Mouse (Mus musculus): Measurements from ENCODE around the gene Car4. TPM values are rescaled to one million over a fixed set of nuclear protein-coding genes. Genes with fewer than 3 reads are reported as not detected.

Gene Car4
- polyA plus RNA-seq, 1 experiment from 2014 or later: 121 TPM

GRCm38 (mm10) chr11:84979351-84979750 lies 21.8 kb downstream of the Car4 start:
- Histone ChIP-seq H3K9ac (ENCODE audit: low read depth, low read length) (no peak overlapping the region), H3K27me3 (ENCODE audit: insufficient read depth, low read length) (no peaks in the 10 kb centered on the region), H3K4me3 (replicated peaks; ENCODE audit: low read depth, low read length) (no peak overlapping the region), H3K4me2 (ENCODE audit: low read length) (no peak overlapping the region), H3K27ac (no peak overlapping the region), H3K4me1 (replicated peaks; ENCODE audit: insufficient read depth, low read length) (no peaks in the 10 kb centered on the region), H3K9me3 (replicated peaks; ENCODE audit: low read length) (no peaks in the 10 kb centered on the region), H3K36me3 (ENCODE audit: insufficient read depth, low read length) (no peaks in the 10 kb centered on the region)
- ATAC-seq (replicated peaks; ENCODE audit: low FRiP score, low read depth) (no peak), DNase-seq (ENCODE audit: low spot score) (no peak)
- 25% methylated on average over 1 of the region's 1 CpGs for WGBS
- no peak for TF ChIP-seq CTCF (IDR thresholded peaks at IDR 0.05; ENCODE audit: low read depth)

DNA sequence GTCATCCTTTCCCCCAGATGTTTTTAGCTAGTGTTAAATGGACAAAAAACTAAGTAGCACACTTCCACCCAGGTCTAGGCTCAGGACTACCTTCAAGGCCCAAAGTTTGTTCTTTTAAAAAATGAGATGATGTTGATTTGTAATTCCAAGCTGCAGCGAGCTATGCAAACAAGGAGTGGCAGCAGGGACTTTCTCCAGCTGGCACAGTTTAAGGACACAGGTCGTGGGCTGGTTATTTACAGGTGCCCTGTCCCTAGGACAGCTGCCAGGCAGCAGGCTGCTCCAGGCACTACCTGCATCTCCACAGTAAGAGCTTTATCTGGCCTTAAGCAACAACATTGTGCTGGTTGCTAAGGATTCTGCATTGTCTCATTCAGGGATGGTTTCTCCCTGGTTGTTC lies 23.1 kb downstream of the Car4 start:
- Histone ChIP-seq H3K36me3 (ENCODE audit: insufficient read depth, low read length) (0 out of 2 replicates have a peak, but pooled peaks cover 4% of the 10 kb centered on the region), H3K27me3 (ENCODE audit: insufficient read depth, low read length) (no peaks in the 10 kb centered on the region), H3K4me1 (replicated peaks; ENCODE audit: insufficient read depth, low read length) (no peaks in the 10 kb centered on the region), H3K27ac (no peak overlapping the region), H3K9ac (ENCODE audit: low read depth, low read length) (no peak overlapping the region), H3K4me2 (ENCODE audit: low read length) (no peak overlapping the region), H3K4me3 (replicated peaks; ENCODE audit: low read depth, low read length) (no peak overlapping the region), H3K9me3 (replicated peaks; ENCODE audit: low read length) (no peaks in the 10 kb centered on the region)
- DNase-seq (ENCODE audit: low spot score) (no peak), ATAC-seq (replicated peaks; ENCODE audit: low FRiP score, low read depth) (no peak)
- TF ChIP-seq CTCF (IDR thresholded peaks at IDR 0.05; ENCODE audit: low read depth): no peak
- WGBS: 68% methylated on average over 2 of the region's 2 CpGs

- Histone ChIP-seq H3K27ac (no peak overlapping the region), H3K9me3 (replicated peaks; ENCODE audit: low read length) (no peaks in the 10 kb centered on the region), H3K27me3 (ENCODE audit: insufficient read depth, low read length) (no peaks in the 10 kb centered on the region), H3K36me3 (ENCODE audit: insufficient read depth, low read length) (peaks cover 14% of the 10 kb centered on the region), H3K4me1 (replicated peaks; ENCODE audit: insufficient read depth, low read length) (no peaks in the 10 kb centered on the region), H3K4me2 (ENCODE audit: low read length) (no peak overlapping the region), H3K9ac (ENCODE audit: low read depth, low read length) (no peak overlapping the region), H3K4me3 (replicated peaks; ENCODE audit: low read depth, low read length) (no peak overlapping the region)
- DNase-seq (ENCODE audit: low spot score) (no peak), ATAC-seq (replicated peaks; ENCODE audit: low FRiP score, low read depth) (no peak)
- 81% methylated on average over 6 of the region's 6 CpGs for WGBS
- no peak for TF ChIP-seq CTCF (IDR thresholded peaks at IDR 0.05; ENCODE audit: low read depth)
Measured at GRCm38 (mm10) chr11:84985421-84985820, 27.8 kb downstream of the Car4 start.

- Histone ChIP-seq H3K4me3 (replicated peaks; ENCODE audit: low read depth, low read length) (no peak overlapping the region), H3K4me1 (replicated peaks; ENCODE audit: insufficient read depth, low read length) (no peaks in the 10 kb centered on the region), H3K36me3 (ENCODE audit: insufficient read depth, low read length) (peaks cover 19% of the 10 kb centered on the region), H3K9ac (ENCODE audit: low read depth, low read length) (no peak overlapping the region), H3K27me3 (ENCODE audit: insufficient read depth, low read length) (no peaks in the 10 kb centered on the region), H3K27ac (no peak overlapping the region), H3K9me3 (replicated peaks; ENCODE audit: low read length) (no peaks in the 10 kb centered on the region), H3K4me2 (ENCODE audit: low read length) (no peak overlapping the region)
- no peak for DNase-seq (ENCODE audit: low spot score)
- ATAC-seq (replicated peaks; ENCODE audit: low FRiP score, low read depth): no peak
- 86% methylated on average over 3 of the region's 3 CpGs for WGBS
- TF ChIP-seq CTCF (IDR thresholded peaks at IDR 0.05; ENCODE audit: low read depth): no peak
Measured at GRCm38 (mm10) chr11:84988341-84988919, 30.8 kb downstream of the Car4 start.

DNA sequence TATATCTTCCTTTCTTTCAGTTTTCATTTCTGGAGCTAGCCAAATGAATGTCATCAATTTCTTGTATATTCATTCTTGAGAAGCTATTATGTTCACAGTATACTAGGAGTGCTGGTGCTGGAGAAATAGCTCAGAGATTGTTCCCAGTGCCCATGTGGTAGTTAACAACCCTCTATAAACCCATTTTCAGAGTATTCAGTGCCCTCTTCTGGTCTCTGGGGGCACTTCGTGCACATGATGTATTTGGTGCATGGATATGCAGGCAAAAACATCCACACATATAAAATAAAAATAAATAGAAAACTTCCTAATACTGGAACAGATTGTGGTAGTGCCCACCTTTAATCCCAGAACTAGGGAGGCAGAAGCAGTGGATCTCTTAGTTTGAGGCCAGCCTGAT lies 35.4 kb downstream of the Car4 start:
- 90% methylated on average over 1 of the region's 1 CpGs for WGBS
- no peak for DNase-seq (ENCODE audit: low spot score)

DNA sequence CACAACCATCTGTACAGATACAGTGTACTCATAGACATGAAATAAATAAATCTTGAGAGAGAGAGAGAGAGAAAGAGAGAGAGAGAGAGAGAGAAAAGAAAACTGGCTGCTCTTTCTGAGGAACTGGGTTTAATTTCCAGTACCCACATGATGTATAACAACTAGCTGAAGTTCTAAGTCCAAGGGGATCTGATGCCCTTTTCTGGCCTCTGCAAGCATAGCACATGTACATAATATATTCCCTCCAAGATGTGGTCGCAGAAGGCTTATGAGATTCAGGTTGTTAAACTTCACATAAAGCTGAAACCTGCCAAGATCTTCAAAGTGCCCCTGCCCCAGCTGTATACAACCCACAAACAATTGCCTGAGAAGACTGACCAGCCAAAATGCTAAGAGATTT lies 37.7 kb downstream of the Car4 start:
- H3K4me2 ChIP-seq (ENCODE audit: low read length): no peak overlapping the region
- no peak for ATAC-seq (replicated peaks; ENCODE audit: low FRiP score, low read depth)
- no peak overlapping the region for H3K27ac ChIP-seq
- H3K27me3 ChIP-seq (ENCODE audit: insufficient read depth, low read length): no peaks in the 10 kb centered on the region
- 0 out of 2 replicates have a peak, but pooled peaks cover 14% of the 10 kb centered on the region for H3K36me3 ChIP-seq (ENCODE audit: insufficient read depth, low read length)
- no peak overlapping the region for H3K4me3 ChIP-seq (replicated peaks; ENCODE audit: low read depth, low read length)
- TF ChIP-seq CTCF (IDR thresholded peaks at IDR 0.05; ENCODE audit: low read depth): no peak
- no peaks in the 10 kb centered on the region for H3K9me3 ChIP-seq (replicated peaks; ENCODE audit: low read length)
- 83% methylated on average over 1 of the region's 1 CpGs for WGBS
- no peaks in the 10 kb centered on the region for H3K4me1 ChIP-seq (replicated peaks; ENCODE audit: insufficient read depth, low read length)
- no peak overlapping the region for H3K9ac ChIP-seq (ENCODE audit: low read depth, low read length)
- no peak for DNase-seq (ENCODE audit: low spot score)

More for the DNA sequence above, 35.4 kb downstream of the Car4 start:
- H3K9me3 ChIP-seq (replicated peaks; ENCODE audit: low read length): no peaks in the 10 kb centered on the region
- H3K4me2 ChIP-seq (ENCODE audit: low read length): no peak overlapping the region
- H3K27ac ChIP-seq: no peak overlapping the region
- H3K36me3 ChIP-seq (ENCODE audit: insufficient read depth, low read length): peaks cover 20% of the 10 kb centered on the region
- no peaks in the 10 kb centered on the region for H3K27me3 ChIP-seq (ENCODE audit: insufficient read depth, low read length)
- 0 out of 2 replicates have a peak, but pooled peaks have one; percentile 5 for TF ChIP-seq CTCF (IDR thresholded peaks at IDR 0.05; ENCODE audit: low read depth)
- no peak for ATAC-seq (replicated peaks; ENCODE audit: low FRiP score, low read depth)
- no peak overlapping the region for H3K4me3 ChIP-seq (replicated peaks; ENCODE audit: low read depth, low read length)
- H3K4me1 ChIP-seq (replicated peaks; ENCODE audit: insufficient read depth, low read length): no peaks in the 10 kb centered on the region
- H3K9ac ChIP-seq (ENCODE audit: low read depth, low read length): no peak overlapping the region

- peak; percentile 1 for DNase-seq (ENCODE audit: low spot score)
- no peak overlapping the region for H3K4me2 ChIP-seq (ENCODE audit: low read length)
- H3K27me3 ChIP-seq (ENCODE audit: insufficient read depth, low read length): no peaks in the 10 kb centered on the region
- 91% methylated on average over 3 of the region's 3 CpGs for WGBS
- H3K4me1 ChIP-seq (replicated peaks; ENCODE audit: insufficient read depth, low read length): no peaks in the 10 kb centered on the region
- no peak for TF ChIP-seq CTCF (IDR thresholded peaks at IDR 0.05; ENCODE audit: low read depth)
- no peak overlapping the region for H3K27ac ChIP-seq
- no peak overlapping the region for H3K9ac ChIP-seq (ENCODE audit: low read depth, low read length)
- no peaks in the 10 kb centered on the region for H3K9me3 ChIP-seq (replicated peaks; ENCODE audit: low read length)
- no peak for ATAC-seq (replicated peaks; ENCODE audit: low FRiP score, low read depth)
- H3K4me3 ChIP-seq (replicated peaks; ENCODE audit: low read depth, low read length): no peak overlapping the region
- peaks cover 10% of the 10 kb centered on the region for H3K36me3 ChIP-seq (ENCODE audit: insufficient read depth, low read length)
Measured at GRCm38 (mm10) chr11:85003566-85003965, 46.0 kb downstream of the Car4 start.

Data from kidney, postnatal 0 days (tissue).